Mouse (Mus musculus): ENCODE data around the gene Slc7a6.
"Not testable (repeated sequence)": the region's sequence is repeated elsewhere in the genome, so short reads cannot be mapped to it uniquely, and the experiment has no call there.

The Slc7a6 gene

GRCm38 (mm10) chr8:106186394-106186793 lies 17.7 kb downstream of the Slc7a6 start:
- no peak for DNase-seq (ENCODE audit: low spot score in 2 of 2)

- DNase-seq (ENCODE audit: low spot score in 2 of 2) = no peak
Observed at GRCm38 (mm10) chr8:106189162-106189561, 20.5 kb downstream of the Slc7a6 start.

- no peak for DNase-seq (ENCODE audit: low spot score in 2 of 2)
Observed at GRCm38 (mm10) chr8:106191639-106192038, 23.0 kb downstream of the Slc7a6 start.

- no peak for DNase-seq (ENCODE audit: low spot score in 2 of 2)
Observed at GRCm38 (mm10) chr8:106193162-106193561, 24.5 kb downstream of the Slc7a6 start.

- no peak for DNase-seq (ENCODE audit: low spot score in 2 of 2)
Observed at GRCm38 (mm10) chr8:106194062-106194461, 25.4 kb downstream of the Slc7a6 start.

- DNase-seq (ENCODE audit: low spot score in 2 of 2) = no peak
Observed at GRCm38 (mm10) chr8:106198741-106199140, 30.1 kb downstream of the Slc7a6 start.

- DNase-seq (ENCODE audit: low spot score in 2 of 2) = not testable (repeated sequence)
Observed at GRCm38 (mm10) chr8:106199596-106199995, 30.9 kb downstream of the Slc7a6 start.

GRCm38 (mm10) chr8:106210035-106210731 lies 41.5 kb downstream of the Slc7a6 start:
- no peak for DNase-seq (ENCODE audit: low spot score in 2 of 2)

- DNase-seq (ENCODE audit: low spot score in 2 of 2) = peak; percentile 92 to 94
Observed at GRCm38 (mm10) chr8:106210821-106211345, 42.2 kb downstream of the Slc7a6 start, which contains the start of the genes Slc7a6os and Prmt7. Gene Slc7a6os, minus strand, starts transcription at chr8:106210935. Gene Prmt7, plus strand, starts transcription at chr8:106210936.

- no peak for DNase-seq (ENCODE audit: low spot score in 2 of 2)
Observed at GRCm38 (mm10) chr8:106211421-106211820, 42.8 kb downstream of the Slc7a6 start.

- DNase-seq (ENCODE audit: low spot score in 2 of 2) = no peak
Observed at GRCm38 (mm10) chr8:106213959-106214358, 45.3 kb downstream of the Slc7a6 start.

- DNase-seq (ENCODE audit: low spot score in 2 of 2) = no peak
Observed at GRCm38 (mm10) chr8:106219620-106220019, 51.0 kb downstream of the Slc7a6 start.

GRCm38 (mm10) chr8:106226589-106226988 lies 57.9 kb downstream of the Slc7a6 start:
- DNase-seq (ENCODE audit: low spot score in 2 of 2) = peak in 1 of 2 experiments; percentile 36

- no peak for DNase-seq (ENCODE audit: low spot score in 2 of 2)
Observed at GRCm38 (mm10) chr8:106231536-106231935, 62.9 kb downstream of the Slc7a6 start.

- DNase-seq (ENCODE audit: low spot score in 2 of 2) = no peak
Observed at GRCm38 (mm10) chr8:106232751-106233150, 64.1 kb downstream of the Slc7a6 start.

- DNase-seq (ENCODE audit: low spot score in 2 of 2) = no peak
Observed at GRCm38 (mm10) chr8:106234567-106235261, 66.1 kb downstream of the Slc7a6 start.

GRCm38 (mm10) chr8:106237106-106237505 lies 68.4 kb downstream of the Slc7a6 start:
- no peak for DNase-seq (ENCODE audit: low spot score in 2 of 2)
